Mouse (Mus musculus) forebrain, postnatal 0 days (tissue): Measurements from ENCODE around the gene Ryr3. TPM values are rescaled to one million over a fixed set of nuclear protein-coding genes. Genes with fewer than 3 reads are reported as not detected.
A peak's percentile ranks its signal among the peaks of the same experiment; 100 is the strongest.

Source experiments
- ATAC-seq: fragments of 200-750 bp; cut with Nextera tagmentation; 2 replicates; pipeline ENCODE4 v1.8.0; 2017; ENCODE audit warnings: mild to moderate bottlenecking, moderate library complexity
- DNase-seq: peaks from one replicate; pipeline ENCODE4 v3.0.0-alpha.2; 2015
- H3K27ac ChIP-seq: fragments of 300-500 bp; sonication (generic); 2 replicates; pipeline ENCODE4 v1.5.1; 2014; ENCODE audit warnings: low read depth, mild to moderate bottlenecking, antibody characterized with exemption, low read length, moderate library complexity, mixed read lengths
- H3K27me3 ChIP-seq: fragments of 300-500 bp; sonication (generic); 2 replicates; pipeline ENCODE4 v1.6.1; 2014; ENCODE audit warnings: mild to moderate bottlenecking, low read length, mixed read lengths; ENCODE audit not compliant: insufficient read depth
- H3K36me3 ChIP-seq: fragments of 300-500 bp; sonication (generic); 2 replicates; pipeline ENCODE4 v1.6.1; 2014; ENCODE audit warnings: mild to moderate bottlenecking, moderate library complexity; ENCODE audit not compliant: insufficient read depth
- H3K4me1 ChIP-seq: fragments of 300-500 bp; sonication (generic); 2 replicates; pipeline ENCODE4 v1.6.1; 2014; ENCODE audit warnings: antibody characterized with exemption; ENCODE audit not compliant: insufficient read depth
- H3K4me2 ChIP-seq: fragments of 300-500 bp; sonication (generic); 2 replicates; pipeline ENCODE4 v1.6.1; 2014; ENCODE audit warnings: low read depth, mild to moderate bottlenecking, moderate library complexity
- H3K4me3 ChIP-seq: fragments of 300-500 bp; sonication (generic); 2 replicates; pipeline ENCODE4 v1.5.1; 2014; ENCODE audit warnings: low read depth, low read length, mixed read lengths
- H3K9ac ChIP-seq: fragments of 300-500 bp; sonication (generic); 2 replicates; pipeline ENCODE4 v1.6.1; 2014; ENCODE audit warnings: mild to moderate bottlenecking
- H3K9me3 ChIP-seq: fragments of 300-500 bp; sonication (generic); 2 replicates; pipeline ENCODE4 v1.6.1; 2016; ENCODE audit warnings: low read length
- CTCF ChIP-seq: sonication (generic); IDR thresholded peaks from 2 replicates; pipeline ENCODE4 v1.5.1; 2016; ENCODE audit warnings: antibody characterized with exemption, control low read depth, low read depth
- WGBS: fragments of 180-500 bp; shearing (Covaris S2); extraction: QIAGEN DNeasy Blood & Tissue Kit; methylation state at CpG from one replicate; pipeline ENCODE4 v1.1.7; 2014; 5-methylcytosine and 5-hydroxymethylcytosine counted together
- polyA plus RNA-seq: library from polyadenylated mRNA; unstranded; fragments of >200 nt; fragmentation: Nextera tagmentation; extraction: Ambion mirVana; gene quantifications from 2 replicates; pipeline ENCODE4 v1.2.1, GENCODE M21; 2015
- total RNA-seq: library from RNA; depleted of rRNA; stranded (reverse); fragments of >200 nt; gene quantifications from 2 replicates; pipeline ENCODE4 v1.2.3, GENCODE M21; 2014

The Ryr3 gene
- total and polyA plus RNA-seq, 2 experiments from 2014 or later: 4.2 to 16.1 TPM

- 85% methylated on average over 4 of the region's 4 CpGs for WGBS
- no peak for TF ChIP-seq CTCF
- no peak for ATAC-seq
These were observed 463.6 kb downstream of the Ryr3 start for GRCm38 (mm10) chr2:112753316-112753715.

GRCm38 (mm10) chr2:112751416-112751815 is 465.5 kb downstream of the Ryr3 start:
- no peak overlapping the region for H3K4me3 ChIP-seq
- no peak overlapping the region for H3K4me2 ChIP-seq
- no peaks in the 10 kb centered on the region for H3K36me3 ChIP-seq
- ATAC-seq (peak; percentile 38; the same call in 1 of the 2 replicates), DNase-seq (no peak)
- no peak for TF ChIP-seq CTCF
- 77% methylated on average over 5 of the region's 5 CpGs for WGBS
- H3K27ac ChIP-seq: no peak overlapping the region
- no peak overlapping the region for H3K9ac ChIP-seq
- H3K9me3 ChIP-seq: no peaks in the 10 kb centered on the region
- H3K27me3 ChIP-seq: no peaks in the 10 kb centered on the region
- peaks cover 4% of the 10 kb centered on the region; the same call in 1 of the 2 replicates for H3K4me1 ChIP-seq

More at GRCm38 (mm10) chr2:112753316-112753715, 463.6 kb downstream of the Ryr3 start:
- H3K4me3 ChIP-seq: no peak overlapping the region
- no peak overlapping the region for H3K27ac ChIP-seq
- H3K27me3 ChIP-seq: no peaks in the 10 kb centered on the region
- DNase-seq: no peak
- H3K36me3 ChIP-seq: no peaks in the 10 kb centered on the region
- no peaks in the 10 kb centered on the region for H3K9me3 ChIP-seq
- peaks cover 4% of the 10 kb centered on the region; the same call in 1 of the 2 replicates for H3K4me1 ChIP-seq
- no peak overlapping the region for H3K9ac ChIP-seq
- H3K4me2 ChIP-seq: no peak overlapping the region

GRCm38 (mm10) chr2:112748532-112748931 is 468.4 kb downstream of the Ryr3 start:
- no peaks in the 10 kb centered on the region for H3K27me3 ChIP-seq
- peaks cover 4% of the 10 kb centered on the region; the same call in 1 of the 2 replicates for H3K4me1 ChIP-seq
- WGBS: 56% methylated on average over 1 of the region's 1 CpGs
- DNase-seq (peak; percentile 51), ATAC-seq (peak; percentile 78)
- H3K4me3 ChIP-seq: no peak overlapping the region
- no peak overlapping the region for H3K4me2 ChIP-seq
- no peaks in the 10 kb centered on the region for H3K36me3 ChIP-seq
- H3K27ac ChIP-seq: no peak overlapping the region
- no peak overlapping the region for H3K9ac ChIP-seq
- H3K9me3 ChIP-seq: no peaks in the 10 kb centered on the region
- no peak for TF ChIP-seq CTCF

GRCm38 (mm10) chr2:112732942-112733341 is 484.0 kb downstream of the Ryr3 start:
- Histone ChIP-seq H3K36me3 (no peaks in the 10 kb centered on the region), H3K27me3 (no peaks in the 10 kb centered on the region), H3K4me1 (no peaks in the 10 kb centered on the region), H3K27ac (no peak overlapping the region), H3K9ac (no peak overlapping the region), H3K4me3 (no peak overlapping the region), H3K9me3 (no peaks in the 10 kb centered on the region), H3K4me2 (no peak overlapping the region)
- no peak for TF ChIP-seq CTCF
- ATAC-seq: no peak; the same call in 1 of the 2 replicates
- DNase-seq: no peak
- 28% methylated on average over 2 of the region's 2 CpGs for WGBS

GRCm38 (mm10) chr2:112727842-112728241 is 489.1 kb downstream of the Ryr3 start:
- DNase-seq: no peak

DNA sequence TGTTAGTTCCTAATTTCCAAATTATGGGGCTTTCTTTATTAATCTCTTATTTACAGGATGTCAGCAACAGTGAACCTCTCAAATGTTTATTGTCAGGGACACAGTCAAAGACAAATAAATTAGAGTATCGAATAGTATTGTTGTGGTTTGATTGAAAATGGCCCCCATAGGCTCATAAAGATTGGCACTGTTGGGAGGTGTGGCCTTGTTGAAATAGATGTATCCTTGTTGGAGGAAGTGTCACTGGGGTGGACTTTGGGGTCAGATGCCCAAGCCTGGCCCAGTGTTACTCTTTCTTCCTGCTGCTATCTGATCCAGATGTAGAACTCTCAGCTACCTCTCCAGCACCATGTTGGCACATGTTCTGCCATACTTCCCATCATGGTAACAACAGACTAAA is 495.7 kb downstream of the Ryr3 start:
- H3K4me2 ChIP-seq: no peak overlapping the region
- no peak for TF ChIP-seq CTCF
- ATAC-seq: no peak
- no peaks in the 10 kb centered on the region for H3K4me1 ChIP-seq
- H3K27me3 ChIP-seq: no peaks in the 10 kb centered on the region
- H3K9ac ChIP-seq: no peak overlapping the region
- H3K4me3 ChIP-seq: no peak overlapping the region
- 81% methylated on average over 1 of the region's 1 CpGs for WGBS
- H3K27ac ChIP-seq: no peak overlapping the region
- no peaks in the 10 kb centered on the region for H3K36me3 ChIP-seq
- no peak for DNase-seq
- H3K9me3 ChIP-seq: no peaks in the 10 kb centered on the region

More at GRCm38 (mm10) chr2:112727842-112728241, 489.1 kb downstream of the Ryr3 start:
- Histone ChIP-seq H3K27me3 (no peaks in the 10 kb centered on the region), H3K9me3 (no peaks in the 10 kb centered on the region), H3K36me3 (no peaks in the 10 kb centered on the region), H3K4me1 (no peaks in the 10 kb centered on the region), H3K9ac (no peak overlapping the region), H3K4me3 (no peak overlapping the region), H3K4me2 (no peak overlapping the region), H3K27ac (no peak overlapping the region)
- WGBS: 43% methylated on average over 6 of the region's 6 CpGs
- no peak for ATAC-seq
- no peak for TF ChIP-seq CTCF

DNA sequence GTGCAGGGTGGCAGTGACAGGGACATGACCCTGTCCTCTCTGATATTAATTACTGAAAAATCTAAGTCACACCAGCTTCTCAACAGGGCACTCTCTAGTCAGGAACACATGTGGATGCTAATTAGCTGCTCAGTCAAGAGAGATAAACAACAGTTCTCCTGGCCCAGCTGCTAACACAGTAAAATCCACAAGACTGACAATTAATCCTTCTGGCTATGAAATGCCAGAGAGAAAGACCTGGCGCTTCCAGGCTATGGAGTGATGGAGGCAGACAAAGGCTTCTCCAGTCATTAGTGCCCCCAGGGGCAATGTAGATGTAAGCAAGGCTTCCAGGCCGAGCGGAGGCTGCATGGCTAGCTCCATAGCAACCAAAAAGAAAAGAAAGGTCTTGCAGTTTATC is 496.2 kb downstream of the Ryr3 start:
- Histone ChIP-seq H3K4me2 (no peak overlapping the region), H3K27ac (no peak overlapping the region), H3K9me3 (no peaks in the 10 kb centered on the region), H3K4me1 (no peaks in the 10 kb centered on the region), H3K4me3 (no peak overlapping the region), H3K27me3 (no peaks in the 10 kb centered on the region), H3K9ac (no peak overlapping the region), H3K36me3 (no peaks in the 10 kb centered on the region)
- DNase-seq (no peak), ATAC-seq (peak; percentile 66)
- 9% methylated on average over 3 of the region's 3 CpGs for WGBS
- TF ChIP-seq CTCF: no peak

- no peak for TF ChIP-seq CTCF
- Histone ChIP-seq H3K27ac (no peak overlapping the region), H3K27me3 (no peaks in the 10 kb centered on the region), H3K9me3 (no peaks in the 10 kb centered on the region), H3K9ac (no peak overlapping the region), H3K4me3 (no peak overlapping the region), H3K4me2 (no peak overlapping the region), H3K4me1 (no peaks in the 10 kb centered on the region), H3K36me3 (no peaks in the 10 kb centered on the region)
- ATAC-seq: no peak
- 86% methylated on average over 4 of the region's 4 CpGs for WGBS
- no peak for DNase-seq
These were observed 502.2 kb downstream of the Ryr3 start for GRCm38 (mm10) chr2:112714648-112715047.
